Comparison of ENCODE assay signal across 9 mouse cellular contexts in the genomic region with DNA sequence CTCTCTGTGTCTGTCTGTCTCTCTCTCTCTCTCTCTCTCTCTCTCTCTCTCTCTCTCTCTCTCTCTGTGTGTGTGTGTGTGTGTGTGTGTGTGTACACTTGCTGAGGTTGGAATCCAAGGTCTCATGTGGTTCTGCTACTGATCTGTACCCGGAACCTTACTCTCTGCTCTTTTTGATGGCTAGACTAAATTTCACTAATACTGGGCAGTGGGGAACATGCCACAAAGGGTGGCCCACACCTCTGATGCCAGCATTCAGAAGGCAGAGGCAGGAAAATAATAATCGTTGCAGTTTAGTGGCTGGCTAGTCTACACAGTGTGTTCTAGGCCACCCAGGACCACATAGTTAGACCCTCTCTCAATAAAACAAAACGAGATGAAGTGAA. TPM values are rescaled to one million over a fixed set of nuclear protein-coding genes. Genes with fewer than 3 reads are reported as not detected.
DNase-seq lines count a peak whose midpoint lies in the region; ATAC-seq and TF ChIP-seq lines count a peak whose summit lies in the region.
"Had no signal": no experiment of that assay in that cellular context is flagged by ENCODE, and none has a peak within 500 bp of the region (broad histone marks: within the 10 kb centered on the region; RNA-seq: fewer than 3 reads in every experiment).

No protein-coding gene starts in this region.

- no peak for TF ChIP-seq EP300 in lung, postnatal 0 days (IDR thresholded peaks at IDR 0.05)

- 80% methylated on average over 3 of the region's 3 CpGs for WGBS in embryonic facial prominence, embryonic 13.5 days
- 86% methylated on average over 3 of the region's 3 CpGs for WGBS in embryonic facial prominence, embryonic 10.5 days
- 57% methylated on average over 3 of the region's 3 CpGs for WGBS in lung, postnatal 0 days
- 79% methylated on average over 3 of the region's 3 CpGs for WGBS in intestine, embryonic 15.5 days

- no peak for DNase-seq in embryonic facial prominence, embryonic 10.5 days (ENCODE audit: low spot score)
- no peak for DNase-seq in lung, postnatal 0 days (ENCODE audit: low spot score)
- DNase-seq in lung, postnatal 14 days: no peak
- DNase-seq in right cerebral cortex, postnatal 25 days: no peak

- peak overlapping the region; percentile 38 for H3K4me2 ChIP-seq in embryonic facial prominence, embryonic 13.5 days
- H3K4me2 ChIP-seq in lung, postnatal 0 days (replicated peaks; ENCODE audit: low read depth, low read length): peak overlapping the region; percentile 47
- H3K4me2 ChIP-seq in intestine, embryonic 15.5 days (replicated peaks): peak overlapping the region; percentile 44; the same call in 1 of the 2 replicates

- no peak for TF ChIP-seq CTCF in lung, postnatal 0 days (IDR thresholded peaks at IDR 0.05)

- H3K27me3 ChIP-seq in embryonic facial prominence, embryonic 13.5 days: no peaks in the 10 kb centered on the region
- H3K27me3 ChIP-seq in embryonic facial prominence, embryonic 10.5 days (replicated peaks; ENCODE audit: low read depth, poor library complexity, severe bottlenecking): no peaks in the 10 kb centered on the region
- H3K27me3 ChIP-seq in lung, postnatal 0 days (replicated peaks; ENCODE audit: insufficient read depth, low read length): no peaks in the 10 kb centered on the region
- H3K27me3 ChIP-seq in intestine, embryonic 15.5 days (replicated peaks): no peaks in the 10 kb centered on the region

- no peaks in the 10 kb centered on the region for H3K9me3 ChIP-seq in embryonic facial prominence, embryonic 13.5 days
- no peaks in the 10 kb centered on the region for H3K9me3 ChIP-seq in embryonic facial prominence, embryonic 10.5 days
- no peaks in the 10 kb centered on the region for H3K9me3 ChIP-seq in lung, postnatal 0 days (ENCODE audit: low read length)
- no peaks in the 10 kb centered on the region for H3K9me3 ChIP-seq in intestine, embryonic 15.5 days

- no peaks in the 10 kb centered on the region for H3K4me1 ChIP-seq in embryonic facial prominence, embryonic 13.5 days
- no peaks in the 10 kb centered on the region for H3K4me1 ChIP-seq in embryonic facial prominence, embryonic 10.5 days
- no peaks in the 10 kb centered on the region for H3K4me1 ChIP-seq in lung, postnatal 0 days (ENCODE audit: insufficient read depth, low read depth, low read length)
- H3K4me1 ChIP-seq in intestine, embryonic 15.5 days (replicated peaks): no peaks in the 10 kb centered on the region

- H3K36me3 ChIP-seq in embryonic facial prominence, embryonic 13.5 days: no peaks in the 10 kb centered on the region
- no peaks in the 10 kb centered on the region for H3K36me3 ChIP-seq in embryonic facial prominence, embryonic 10.5 days (replicated peaks)
- no peaks in the 10 kb centered on the region for H3K36me3 ChIP-seq in lung, postnatal 0 days (ENCODE audit: insufficient read depth, low read length)
- no peaks in the 10 kb centered on the region for H3K36me3 ChIP-seq in intestine, embryonic 15.5 days

- ATAC-seq in embryonic facial prominence, embryonic 13.5 days (ENCODE audit: insufficient number of reproducible peaks, insufficient read depth, low FRiP score, low TSS enrichment, low read depth): no peak
- ATAC-seq in lung, postnatal 0 days: peak; percentile 30; the same call in 1 of the 2 replicates
- ATAC-seq in intestine, embryonic 15.5 days: no peak
- peak; percentile 14; the same call in 1 of the 2 replicates for ATAC-seq in neutrophil, adult 5-6 weeks (ENCODE audit: extremely low read depth, insufficient number of reproducible peaks, low FRiP score, poor library complexity, severe bottlenecking)
- no peak for ATAC-seq in cerebellum, adult (ENCODE audit: insufficient number of reproducible peaks, low FRiP score, low TSS enrichment)

- no peak overlapping the region for H3K9ac ChIP-seq in embryonic facial prominence, embryonic 13.5 days
- peak overlapping the region; percentile 42; the same call in 1 of the 2 replicates for H3K9ac ChIP-seq in lung, postnatal 0 days (replicated peaks; ENCODE audit: low read depth)
- no peak overlapping the region for H3K9ac ChIP-seq in intestine, embryonic 15.5 days

- H3K4me3 ChIP-seq in embryonic facial prominence, embryonic 13.5 days: peak overlapping the region; percentile 29
- H3K4me3 ChIP-seq in embryonic facial prominence, embryonic 10.5 days: no peak overlapping the region
- H3K4me3 ChIP-seq in lung, postnatal 0 days (ENCODE audit: low read depth, low read length): peak overlapping the region; percentile 52
- no peak overlapping the region for H3K4me3 ChIP-seq in intestine, embryonic 15.5 days (replicated peaks)

- H3K27ac ChIP-seq in embryonic facial prominence, embryonic 13.5 days: no peak overlapping the region
- no peak overlapping the region for H3K27ac ChIP-seq in embryonic facial prominence, embryonic 10.5 days (replicated peaks)
- H3K27ac ChIP-seq in lung, postnatal 0 days (ENCODE audit: low read length): peak overlapping the region; percentile 81
- no peak overlapping the region for H3K27ac ChIP-seq in intestine, embryonic 15.5 days

RNA-seq across cellular contexts. Expression of gene Card6, which starts 0.3 kb away (rescaled TPM):
- polyA plus RNA-seq in embryonic facial prominence, embryonic 13.5 days (2015; fragmentation: Nextera tagmentation; extraction: Ambion mirVana): 0.77 and 1.3 TPM in 2 replicates
- polyA plus RNA-seq in embryonic facial prominence, embryonic 10.5 days (2016; fragmentation: Nextera tagmentation; extraction: Ambion mirVana): 0.52 and 0.95 TPM in 2 replicates
- 2.1 and 2.7 TPM in 2 replicates for polyA plus RNA-seq in lung, postnatal 0 days (2015; fragmentation: Nextera tagmentation; extraction: Ambion mirVana)
- polyA plus RNA-seq in intestine, embryonic 15.5 days (2015; fragmentation: Nextera tagmentation; extraction: Ambion mirVana): 1.7 and 1.8 TPM in 2 replicates
- 52.0 and 68.9 TPM in 2 replicates for total RNA-seq in neutrophil, adult 5-6 weeks (2017)

RNA-seq across cellular contexts. Expression of gene Rpl37, which starts 7.8 kb away (rescaled TPM):
- polyA plus RNA-seq in embryonic facial prominence, embryonic 13.5 days (2015; fragmentation: Nextera tagmentation; extraction: Ambion mirVana): 596 and 689 TPM in 2 replicates
- polyA plus RNA-seq in embryonic facial prominence, embryonic 10.5 days (2016; fragmentation: Nextera tagmentation; extraction: Ambion mirVana): 494 and 521 TPM in 2 replicates
- 559 and 573 TPM in 2 replicates for polyA plus RNA-seq in lung, postnatal 0 days (2015; fragmentation: Nextera tagmentation; extraction: Ambion mirVana)
- polyA plus RNA-seq in intestine, embryonic 15.5 days (2015; fragmentation: Nextera tagmentation; extraction: Ambion mirVana): 531 and 618 TPM in 2 replicates
- total RNA-seq in neutrophil, adult 5-6 weeks (2017): 499 and 563 TPM in 2 replicates

RNA-seq across cellular contexts. Expression of gene Prkaa1, which starts 35.0 kb away (rescaled TPM):
- 16.6 and 18.7 TPM in 2 replicates for polyA plus RNA-seq in embryonic facial prominence, embryonic 13.5 days (2015; fragmentation: Nextera tagmentation; extraction: Ambion mirVana)
- polyA plus RNA-seq in embryonic facial prominence, embryonic 10.5 days (2016; fragmentation: Nextera tagmentation; extraction: Ambion mirVana): 15.2 and 16.0 TPM in 2 replicates
- polyA plus RNA-seq in lung, postnatal 0 days (2015; fragmentation: Nextera tagmentation; extraction: Ambion mirVana): 13.3 and 14.1 TPM in 2 replicates
- 22.9 and 25.9 TPM in 2 replicates for polyA plus RNA-seq in intestine, embryonic 15.5 days (2015; fragmentation: Nextera tagmentation; extraction: Ambion mirVana)
- total RNA-seq in neutrophil, adult 5-6 weeks (2017): 37.2 and 38.1 TPM in 2 replicates

RNA-seq across cellular contexts. Expression of gene C7, which starts 45.1 kb away (rescaled TPM):
- polyA plus RNA-seq in embryonic facial prominence, embryonic 13.5 days (2015; fragmentation: Nextera tagmentation; extraction: Ambion mirVana): not detected in 2 replicates
- 0.08 and 0.09 TPM in 2 replicates for polyA plus RNA-seq in embryonic facial prominence, embryonic 10.5 days (2016; fragmentation: Nextera tagmentation; extraction: Ambion mirVana)
- 2.3 and 4.5 TPM in 2 replicates for polyA plus RNA-seq in lung, postnatal 0 days (2015; fragmentation: Nextera tagmentation; extraction: Ambion mirVana)
- polyA plus RNA-seq in intestine, embryonic 15.5 days (2015; fragmentation: Nextera tagmentation; extraction: Ambion mirVana): 0.11 and 0.14 TPM in 2 replicates
- not detected in 2 replicates for total RNA-seq in neutrophil, adult 5-6 weeks (2017)
- polyA plus RNA-seq: neural tube, embryonic 14.5 days had no signal

Comparison
In these comparisons a context has a peak if more than half of its experiments do, and no peak if none do; other contexts are left out.
1. H3K4me3 ChIP-seq: peak in embryonic facial prominence, embryonic 13.5 days (single experiment) and lung, postnatal 0 days (single experiment); none in embryonic facial prominence, embryonic 10.5 days (single experiment) and intestine, embryonic 15.5 days (single experiment).
2. ATAC-seq: peak in lung, postnatal 0 days (single experiment) and neutrophil, adult 5-6 weeks (single experiment); none in embryonic facial prominence, embryonic 13.5 days (single experiment), intestine, embryonic 15.5 days (single experiment) and cerebellum, adult (single experiment).
3. Peak in every context shown above with its lines, with median percentiles within 50 percentile points of each other: H3K4me2 ChIP-seq.